Mouse (Mus musculus) embryonic fibroblast, embryonic 13.5 days (primary cell): Measurements from ENCODE around the gene Ntm.

Experiments used
- CTCF ChIP-seq: IDR thresholded peaks from 2 replicates; pipeline ENCODE4 v1.5.1; 2011; ENCODE audit warnings: mild to moderate bottlenecking, control low read depth, low read length, moderate library complexity, borderline replicate concordance; ENCODE audit not compliant: insufficient read depth
- POLR2A ChIP-seq: IDR thresholded peaks from 2 replicates; pipeline ENCODE4 v1.6.1; 2011; ENCODE audit warnings: low read depth, mild to moderate bottlenecking, control low read depth, low read length, moderate library complexity

DNA sequence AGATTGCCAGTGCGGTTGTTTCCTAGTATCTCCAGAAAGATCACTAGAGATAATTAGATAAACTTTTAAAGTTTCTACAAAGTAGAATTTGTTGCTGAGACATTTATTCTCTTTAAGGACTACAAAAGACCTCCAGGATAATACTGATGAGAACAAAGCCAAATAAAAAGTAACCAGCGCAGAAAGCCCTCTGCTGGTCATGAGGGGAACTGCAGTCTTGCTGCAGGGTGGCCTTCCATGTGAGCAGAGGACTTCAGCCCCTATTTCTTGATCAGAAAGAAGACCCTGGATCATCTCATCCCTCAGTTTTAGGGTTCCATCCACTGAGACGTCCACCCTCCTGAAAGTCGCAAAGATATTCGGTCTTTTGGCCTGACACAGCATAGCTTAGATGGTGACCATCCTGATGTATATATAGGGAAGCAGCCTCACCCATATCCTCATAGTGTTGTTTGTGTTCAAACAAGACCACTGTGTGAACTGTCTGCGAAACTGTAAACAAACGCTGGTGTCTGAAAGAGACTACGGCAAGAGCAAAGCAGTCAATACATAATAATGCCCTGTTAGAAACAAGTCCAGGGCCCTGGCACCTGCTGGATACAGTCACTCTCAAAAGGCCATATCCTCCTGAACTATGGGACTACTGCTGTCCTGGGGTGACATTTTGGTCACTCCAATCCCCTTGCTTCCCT is 553.6 kb downstream of the Ntm start:
- TF ChIP-seq CTCF (peak; percentile 62; the same call in 1 of the 2 replicates), POLR2A (no peak)
